Mouse (Mus musculus): ENCODE results near the gene Nfatc4. TPM values are rescaled to one million over a fixed set of nuclear protein-coding genes. Genes with fewer than 3 reads are reported as not detected.

Gene Nfatc4
- polyA plus RNA-seq, 1 experiment from 2014 or later = 34.6 TPM

DNA sequence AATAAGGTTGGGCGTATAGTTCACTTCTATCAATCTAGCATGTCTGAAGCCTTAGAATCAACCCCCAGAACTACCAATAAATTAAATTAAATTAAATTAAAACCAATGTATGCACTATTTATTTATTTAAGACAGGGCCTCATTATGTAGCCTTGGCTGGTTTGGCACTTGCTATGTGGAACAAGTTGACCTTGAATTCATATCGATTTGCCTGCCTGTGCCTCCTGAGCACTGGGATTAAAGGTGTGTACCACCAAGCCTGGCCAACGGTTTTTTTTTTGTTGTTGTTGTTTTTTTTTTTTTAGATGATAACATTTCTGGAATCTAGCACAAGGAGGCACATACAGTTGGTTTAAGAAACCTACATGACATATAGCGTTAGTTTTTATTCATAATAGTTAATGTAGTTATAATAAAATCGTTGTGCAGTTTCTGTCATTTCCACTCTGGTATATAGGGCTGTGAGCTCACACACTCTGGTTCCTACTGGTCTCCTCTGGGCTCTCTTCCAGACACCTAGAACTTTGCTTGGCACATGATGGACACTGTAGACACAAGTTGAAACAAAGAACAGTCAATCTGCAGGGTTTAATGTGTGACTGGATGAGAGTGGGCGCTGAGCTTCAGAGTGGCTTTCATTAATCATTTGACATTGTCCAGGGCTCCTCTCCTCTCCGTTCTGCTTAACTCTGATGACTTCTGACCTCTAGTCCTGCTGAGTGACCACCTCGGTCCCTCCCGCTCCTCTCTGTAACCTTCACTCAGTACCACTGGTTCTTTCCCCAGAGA is 22.8 kb downstream of the Nfatc4 start:
- Histone ChIP-seq H3K27ac (no peak overlapping the region), H3K4me3 (no peak overlapping the region), H3K27me3 (ENCODE audit: insufficient read depth, poor library complexity, severe bottlenecking) (no peaks in the 10 kb centered on the region), H3K9me3 (no peaks in the 10 kb centered on the region), H3K36me3 (no peaks in the 10 kb centered on the region), H3K4me1 (replicated peaks) (peaks cover 3% of the 10 kb centered on the region; the same call in 1 of the 2 replicates)
- no peak for DNase-seq (ENCODE audit: low spot score)
- WGBS = 77% methylated on average over 9 of the region's 9 CpGs

DNA sequence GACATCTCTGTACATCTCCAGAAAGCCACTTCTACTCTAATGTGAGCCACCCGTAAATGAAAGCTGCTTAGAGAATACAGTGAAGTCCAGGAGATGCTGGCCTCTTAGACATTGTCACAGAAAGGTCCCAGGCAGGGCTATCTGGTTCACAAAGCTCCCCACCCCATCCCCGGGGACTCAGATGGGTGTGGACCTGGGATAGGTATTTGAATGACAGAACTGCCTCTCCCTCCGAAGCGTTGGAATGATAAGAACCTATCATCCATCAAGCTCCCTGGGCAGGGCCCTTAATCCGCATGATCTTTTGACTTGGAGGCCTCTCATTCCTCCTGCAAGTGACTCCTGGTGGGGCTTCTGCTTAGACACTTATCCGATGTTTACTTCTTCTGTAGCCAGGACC is 27.9 kb downstream of the Nfatc4 start:
- Histone ChIP-seq H3K27ac (no peak overlapping the region), H3K27me3 (ENCODE audit: insufficient read depth, poor library complexity, severe bottlenecking) (no peaks in the 10 kb centered on the region), H3K4me3 (no peak overlapping the region), H3K9me3 (no peaks in the 10 kb centered on the region), H3K36me3 (no peaks in the 10 kb centered on the region), H3K4me1 (replicated peaks) (peaks cover 43% of the 10 kb centered on the region)
- no peak for DNase-seq (ENCODE audit: low spot score)
- 70% methylated on average over 6 of the region's 6 CpGs for WGBS

DNA sequence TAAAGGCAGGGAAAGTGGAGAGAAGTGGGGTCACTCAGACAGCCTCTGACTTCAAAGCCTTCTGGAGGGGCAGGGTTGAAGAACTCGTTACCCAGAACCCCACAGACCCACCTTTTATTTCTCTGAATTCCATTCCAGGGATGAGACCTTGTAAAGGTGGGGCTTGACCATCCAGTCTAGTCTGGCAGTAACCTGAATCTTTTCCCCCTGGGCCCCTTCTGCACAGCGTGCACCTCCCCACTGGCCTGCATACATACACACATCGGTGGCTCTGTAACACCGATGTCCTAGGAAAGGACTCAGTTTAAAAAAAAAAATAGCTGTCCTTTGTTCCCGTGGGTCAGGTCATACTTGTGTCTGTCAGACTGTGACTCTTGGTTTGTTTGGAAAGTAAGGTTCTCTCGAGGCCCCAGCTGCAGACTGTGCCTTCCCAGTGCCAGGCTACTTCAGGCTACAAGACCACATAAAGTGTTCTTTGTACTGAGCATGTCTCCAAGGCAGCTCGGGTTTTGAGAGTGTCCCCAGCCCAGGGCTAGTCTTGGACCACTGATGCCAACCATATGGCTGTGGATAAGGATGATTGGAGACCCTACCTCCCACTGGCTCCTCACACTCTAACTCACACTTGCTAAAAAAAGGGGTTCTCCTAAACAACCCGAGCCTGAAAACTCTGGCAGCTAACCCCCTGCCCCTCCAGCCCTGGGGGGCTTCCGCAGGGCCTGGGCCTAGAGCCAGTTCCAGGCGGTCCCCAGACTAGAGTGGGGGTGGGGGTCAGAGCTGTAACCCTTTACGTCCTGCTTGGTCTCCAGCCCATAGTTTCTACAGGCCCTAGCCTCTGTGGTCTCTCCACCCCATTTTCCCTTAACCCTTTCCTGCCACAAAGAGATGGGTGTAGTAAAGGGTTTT is 30.0 kb downstream of the Nfatc4 start:
- WGBS = 3% methylated on average over 11 of the region's 11 CpGs
- H3K27ac ChIP-seq = peak overlapping the region; percentile 96
- H3K4me3 ChIP-seq = peak overlapping the region; percentile 74
- no peaks in the 10 kb centered on the region for H3K9me3 ChIP-seq
- DNase-seq (ENCODE audit: low spot score) = peak; percentile 79
- peaks cover 61% of the 10 kb centered on the region for H3K4me1 ChIP-seq (replicated peaks)
- H3K36me3 ChIP-seq = peaks cover 10% of the 10 kb centered on the region
- H3K27me3 ChIP-seq (ENCODE audit: insufficient read depth, poor library complexity, severe bottlenecking) = no peaks in the 10 kb centered on the region

DNA sequence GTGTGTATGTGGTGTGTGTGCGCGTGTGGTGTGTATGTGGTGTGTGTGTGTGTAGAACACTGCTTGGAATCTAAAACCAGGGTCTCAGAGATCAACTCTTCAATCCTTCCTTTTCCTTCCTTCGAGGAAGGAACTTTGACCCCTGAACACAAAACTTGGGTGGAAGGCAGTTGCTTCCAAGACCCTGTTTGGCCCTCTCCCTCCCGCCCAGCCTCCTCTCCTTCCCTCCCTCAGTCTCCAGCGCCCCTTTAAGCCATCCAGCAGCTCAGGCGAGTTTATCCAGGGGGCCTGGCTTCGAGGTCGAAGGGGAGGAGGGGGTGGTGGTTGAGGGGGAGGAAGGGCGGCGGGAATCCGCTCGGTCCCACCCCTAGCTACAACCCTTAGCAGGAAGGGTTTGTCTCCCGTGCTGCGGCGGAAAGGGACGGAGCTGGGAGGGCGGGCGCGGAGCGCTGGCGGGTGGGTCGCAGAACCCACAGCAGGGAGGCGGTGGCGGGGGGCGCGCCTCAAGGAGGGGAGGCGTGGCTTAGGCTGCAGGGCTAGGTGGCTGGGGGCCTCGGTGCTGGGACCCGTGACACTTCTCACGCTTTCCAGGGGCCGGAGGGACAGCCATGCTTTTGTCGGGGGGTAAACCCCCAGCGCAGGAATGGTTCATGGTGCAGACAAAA is 30.8 kb downstream of the Nfatc4 start, which contains the start of gene Nynrin:
Gene Nynrin, plus strand, starts transcription at position 390 of the 665 bp plus-strand sequence.
- under 1% methylated on average over 33 of the region's 33 CpGs for WGBS
- Histone ChIP-seq H3K27ac (peak within 1 kb of the TSS; percentile 96), H3K36me3 (peaks cover 16% of the 10 kb centered on the region), H3K4me3 (peak within 1 kb of the TSS; percentile 74), H3K4me1 (replicated peaks) (peaks cover 65% of the 10 kb centered on the region), H3K9me3 (no peaks in the 10 kb centered on the region), H3K27me3 (ENCODE audit: insufficient read depth, poor library complexity, severe bottlenecking) (no peaks in the 10 kb centered on the region)
- DNase-seq (ENCODE audit: low spot score) = peak; percentile 87

DNA sequence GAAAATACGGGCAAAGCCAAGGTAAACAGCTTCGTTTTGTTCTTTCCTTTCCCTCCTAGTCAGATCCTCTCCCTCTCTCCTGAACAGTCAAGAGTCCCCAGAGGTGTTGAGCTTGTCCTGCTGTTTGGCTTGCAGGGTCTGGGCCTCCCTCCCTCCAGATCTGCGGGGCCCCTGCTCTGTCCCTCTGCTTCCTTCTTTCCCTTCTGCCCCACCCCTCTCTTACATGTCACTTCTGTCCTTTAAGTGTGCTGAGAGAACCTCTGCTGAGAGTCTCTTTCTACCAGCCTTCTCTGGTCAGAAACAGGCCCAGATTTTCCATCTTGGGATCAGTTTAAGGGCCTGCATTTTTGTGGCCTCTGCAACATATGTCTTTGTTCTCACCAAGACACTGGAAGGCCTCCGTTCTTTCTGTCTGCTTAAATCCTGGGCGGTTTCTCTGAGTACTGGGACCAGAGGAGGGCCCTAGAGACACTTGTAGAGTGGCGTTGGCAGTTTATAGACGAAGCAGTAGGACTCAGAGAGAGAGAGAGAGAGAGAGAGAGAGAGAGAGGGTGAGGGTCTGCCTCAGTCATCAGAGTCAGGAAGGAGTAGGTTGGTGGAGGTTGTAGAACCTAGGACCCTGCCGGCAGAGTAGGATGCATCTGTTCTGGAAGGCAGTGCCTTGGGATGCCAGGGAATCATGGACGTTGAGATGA is 31.6 kb downstream of the Nfatc4 start:
- DNase-seq (ENCODE audit: low spot score) = no peak
- peaks cover 22% of the 10 kb centered on the region for H3K36me3 ChIP-seq
- H3K27ac ChIP-seq = peak overlapping the region; percentile 96
- 0% methylated on average over 9 of the region's 9 CpGs for WGBS
- no peaks in the 10 kb centered on the region for H3K27me3 ChIP-seq (ENCODE audit: insufficient read depth, poor library complexity, severe bottlenecking)
- H3K4me3 ChIP-seq = peak overlapping the region; percentile 74
- H3K4me1 ChIP-seq (replicated peaks) = peaks cover 71% of the 10 kb centered on the region
- no peaks in the 10 kb centered on the region for H3K9me3 ChIP-seq

DNA sequence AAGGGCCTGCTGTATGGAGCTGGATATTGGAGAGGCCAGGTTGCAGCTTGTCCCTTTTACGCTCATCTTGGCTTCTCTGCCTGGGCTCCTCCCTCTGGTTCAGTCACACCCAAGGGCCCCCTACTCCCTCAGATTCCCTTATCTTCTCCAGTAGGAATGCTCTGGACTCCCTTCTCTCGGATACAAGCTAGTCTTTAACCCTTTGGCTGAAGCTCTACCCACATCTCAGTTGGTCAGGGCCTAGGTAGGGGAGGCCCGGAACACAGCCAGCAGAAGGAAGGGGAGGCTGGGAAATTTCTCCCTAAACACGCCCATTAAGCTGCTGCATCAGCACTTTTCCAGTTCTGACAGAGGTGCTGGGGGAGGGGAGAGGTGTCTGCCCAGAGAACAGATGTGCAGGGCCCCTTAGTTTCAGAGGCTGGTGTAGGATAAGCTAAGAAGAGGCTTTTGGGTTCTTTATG is 32.2 kb downstream of the Nfatc4 start:
- peaks cover 71% of the 10 kb centered on the region for H3K4me1 ChIP-seq (replicated peaks)

DNA sequence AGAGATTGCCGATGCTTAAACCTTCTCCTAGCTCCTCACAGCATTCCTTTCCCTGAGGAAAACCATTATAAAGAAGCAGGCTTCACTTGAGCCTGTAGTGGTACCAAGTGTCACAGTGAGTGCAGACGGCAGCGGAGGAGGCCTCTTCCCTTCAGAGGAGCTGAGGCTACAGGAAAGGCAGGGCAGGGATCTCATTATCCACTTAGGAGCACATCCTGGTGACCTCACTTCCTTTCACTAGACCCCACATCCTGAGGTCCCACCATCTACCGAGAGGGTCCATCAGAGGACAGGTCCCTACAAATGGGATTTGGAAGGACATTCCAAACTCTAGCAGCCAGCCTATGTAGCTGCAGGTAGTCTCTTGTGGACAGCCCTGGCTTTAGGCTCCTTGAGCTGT is 34.6 kb downstream of the Nfatc4 start:
- WGBS = 73% methylated on average over 4 of the region's 4 CpGs

More for the DNA sequence above, 32.2 kb downstream of the Nfatc4 start:
- Histone ChIP-seq H3K27me3 (ENCODE audit: insufficient read depth, poor library complexity, severe bottlenecking) (no peaks in the 10 kb centered on the region), H3K4me3 (peak overlapping the region; percentile 74), H3K9me3 (no peaks in the 10 kb centered on the region), H3K27ac (peak overlapping the region; percentile 96), H3K36me3 (peaks cover 22% of the 10 kb centered on the region)
- DNase-seq (ENCODE audit: low spot score) = peak; percentile 60
- WGBS = 3% methylated on average over 4 of the region's 4 CpGs

DNA sequence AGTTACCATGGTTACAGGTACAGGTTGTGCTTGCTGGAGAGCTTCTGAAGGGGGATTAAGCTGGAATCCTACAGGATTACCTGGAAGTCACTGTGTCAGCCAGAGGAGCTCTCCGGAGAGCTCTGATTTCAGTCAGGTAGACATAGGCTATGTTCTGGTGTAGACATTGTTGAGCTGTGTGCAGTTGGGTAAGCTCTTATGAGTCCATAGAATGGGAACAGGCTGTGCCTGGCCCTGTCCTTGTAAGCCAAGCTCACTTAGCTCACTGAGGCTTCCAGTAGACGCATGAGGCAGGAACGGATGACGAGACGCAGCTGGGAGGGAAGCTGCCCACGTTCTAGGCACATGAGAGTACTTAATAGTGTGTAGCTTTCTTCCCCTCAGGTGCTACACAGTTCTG is 39.2 kb downstream of the Nfatc4 start:
- H3K4me3 ChIP-seq = no peak overlapping the region
- no peaks in the 10 kb centered on the region for H3K9me3 ChIP-seq
- WGBS = 85% methylated on average over 6 of the region's 6 CpGs
- H3K4me1 ChIP-seq (replicated peaks) = peaks cover 36% of the 10 kb centered on the region
- no peaks in the 10 kb centered on the region for H3K27me3 ChIP-seq (ENCODE audit: insufficient read depth, poor library complexity, severe bottlenecking)
- H3K36me3 ChIP-seq = peaks cover 71% of the 10 kb centered on the region
- no peak overlapping the region for H3K27ac ChIP-seq
- DNase-seq (ENCODE audit: low spot score) = no peak

More for the DNA sequence above, 34.6 kb downstream of the Nfatc4 start:
- no peak for DNase-seq (ENCODE audit: low spot score)
- Histone ChIP-seq H3K9me3 (no peaks in the 10 kb centered on the region), H3K4me1 (replicated peaks) (peaks cover 71% of the 10 kb centered on the region), H3K36me3 (peaks cover 33% of the 10 kb centered on the region), H3K27me3 (ENCODE audit: insufficient read depth, poor library complexity, severe bottlenecking) (no peaks in the 10 kb centered on the region), H3K4me3 (0 out of 2 replicates have a peak overlapping the region, but pooled peaks have one; percentile 11), H3K27ac (no peak overlapping the region)

DNA sequence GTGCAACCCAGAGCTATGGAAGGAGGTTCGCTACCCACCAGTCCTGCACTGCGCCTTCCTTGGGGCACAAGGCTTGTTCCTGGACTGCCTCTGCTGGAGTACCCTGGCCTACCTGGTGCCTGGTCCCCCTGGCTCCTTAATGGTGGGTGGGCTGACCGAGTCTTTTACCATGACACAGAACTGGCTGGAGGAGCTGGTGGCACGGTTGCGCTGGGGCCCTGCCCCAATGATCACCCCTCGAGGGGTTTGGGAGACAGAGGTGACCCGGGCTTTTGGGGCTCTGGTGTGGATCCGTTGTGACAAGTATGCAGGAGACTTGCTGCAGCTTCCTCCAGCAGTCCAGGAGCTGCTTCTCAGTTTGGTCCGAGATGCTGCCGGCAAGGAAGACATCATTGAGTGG is 40.0 kb downstream of the Nfatc4 start:
- no peaks in the 10 kb centered on the region for H3K9me3 ChIP-seq
- H3K27me3 ChIP-seq (ENCODE audit: insufficient read depth, poor library complexity, severe bottlenecking) = no peaks in the 10 kb centered on the region
- no peak overlapping the region for H3K27ac ChIP-seq
- no peak for DNase-seq (ENCODE audit: low spot score)
- no peak overlapping the region for H3K4me3 ChIP-seq
- peaks cover 68% of the 10 kb centered on the region for H3K36me3 ChIP-seq
- WGBS = 93% methylated on average over 10 of the region's 10 CpGs
- peaks cover 30% of the 10 kb centered on the region for H3K4me1 ChIP-seq (replicated peaks)

DNA sequence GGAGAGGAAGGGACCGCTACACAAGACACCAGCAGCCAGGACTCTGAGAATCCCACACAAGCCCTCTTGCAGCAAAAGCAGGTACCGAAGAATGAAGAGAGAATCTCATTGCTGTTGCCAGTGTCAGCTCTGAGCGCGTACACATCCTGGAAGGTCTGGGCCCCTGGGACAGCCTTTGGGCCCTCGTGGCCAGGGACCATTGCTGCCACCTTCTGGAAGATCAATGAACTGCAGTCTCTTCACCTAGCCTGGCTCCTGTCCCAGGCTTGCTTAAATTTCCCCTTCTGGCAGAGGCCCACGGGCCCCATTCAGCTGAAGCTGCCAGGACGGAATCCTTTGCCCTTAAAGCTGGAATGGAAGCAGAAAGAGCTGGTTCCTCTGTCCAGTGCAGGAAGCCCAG is 40.8 kb downstream of the Nfatc4 start:
- no peaks in the 10 kb centered on the region for H3K9me3 ChIP-seq
- no peaks in the 10 kb centered on the region for H3K27me3 ChIP-seq (ENCODE audit: insufficient read depth, poor library complexity, severe bottlenecking)
- H3K27ac ChIP-seq = peak overlapping the region; percentile 23; the same call in 1 of the 2 replicates
- H3K36me3 ChIP-seq = peaks cover 71% of the 10 kb centered on the region
- H3K4me3 ChIP-seq = no peak overlapping the region
- DNase-seq (ENCODE audit: low spot score) = peak; percentile 72
- peaks cover 33% of the 10 kb centered on the region for H3K4me1 ChIP-seq (replicated peaks)
- WGBS = 37% methylated on average over 7 of the region's 7 CpGs

DNA sequence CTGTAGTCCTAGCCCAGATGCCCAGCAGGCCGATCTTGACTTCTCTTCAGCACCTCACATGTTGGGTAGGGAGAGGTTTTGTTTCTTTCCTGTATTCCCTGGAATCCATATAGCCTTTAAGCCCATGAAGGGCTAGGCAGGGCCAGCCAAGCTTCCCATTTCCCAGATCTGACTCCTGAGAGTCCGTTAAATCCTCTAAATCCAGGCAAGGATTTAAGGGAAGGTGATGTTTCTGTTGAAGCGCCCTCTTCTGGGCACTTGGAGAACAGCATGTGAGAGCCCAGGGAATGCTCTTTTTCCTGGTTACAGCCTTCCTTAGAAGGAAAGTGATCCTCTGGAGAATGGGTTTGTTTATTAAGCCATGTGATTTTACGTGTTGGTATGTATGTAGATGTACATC is 44.0 kb downstream of the Nfatc4 start:
- Histone ChIP-seq H3K9me3 (no peaks in the 10 kb centered on the region), H3K4me3 (no peak overlapping the region), H3K27me3 (ENCODE audit: insufficient read depth, poor library complexity, severe bottlenecking) (no peaks in the 10 kb centered on the region), H3K4me1 (replicated peaks) (peaks cover 18% of the 10 kb centered on the region), H3K36me3 (peaks cover 93% of the 10 kb centered on the region), H3K27ac (no peak overlapping the region)
- 42% methylated on average over 4 of the region's 4 CpGs for WGBS
- peak; percentile 71 for DNase-seq (ENCODE audit: low spot score)

Data from hindbrain, embryonic 10.5 days (tissue).